Mouse (Mus musculus) urinary bladder, adult 2 months (tissue): ENCODE data around the gene Fam83e. TPM values are rescaled to one million over a fixed set of nuclear protein-coding genes. Genes with fewer than 3 reads are reported as not detected.
A peak's percentile ranks its signal among the peaks of the same experiment; 100 is the strongest.

Source experiments
- DNase-seq: peaks from one replicate; pipeline ENCODE4 v3.0.0; 2022; ENCODE audit warnings: low spot score
- polyA plus RNA-seq: library from polyadenylated mRNA; depleted of rRNA; stranded (reverse); fragments of >200 nt; gene quantifications from 2 replicates; pipeline ENCODE4 v1.2.3, GENCODE M21; 2012; rRNA removed

Fam83e gene
- polyA plus RNA-seq, 1 experiment, result 1.3 TPM

GRCm38 (mm10) chr7:45739820-45740219 is 18.8 kb downstream of the Fam83e start:
- no peak for DNase-seq

DNA sequence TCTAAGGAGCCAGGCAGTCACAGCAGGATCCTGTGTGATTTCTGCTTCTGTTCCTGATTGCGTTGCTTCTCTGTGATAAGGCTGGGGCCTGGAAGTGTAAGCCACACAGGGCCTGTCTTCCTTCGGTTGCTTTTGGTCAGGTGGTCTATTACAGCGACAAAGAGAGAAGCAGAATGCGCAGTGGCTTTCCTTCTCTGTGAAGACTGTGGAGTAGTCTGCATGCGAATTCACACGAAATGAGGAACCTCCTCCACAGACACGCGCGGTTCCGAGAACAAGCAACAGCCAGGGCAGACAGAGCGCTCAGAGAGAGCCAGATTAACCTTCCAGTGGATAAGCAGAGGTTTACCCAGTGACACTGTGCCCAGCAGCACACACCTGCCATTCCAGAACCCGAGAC is 20.3 kb downstream of the Fam83e start:
- DNase-seq, result no peak

DNA sequence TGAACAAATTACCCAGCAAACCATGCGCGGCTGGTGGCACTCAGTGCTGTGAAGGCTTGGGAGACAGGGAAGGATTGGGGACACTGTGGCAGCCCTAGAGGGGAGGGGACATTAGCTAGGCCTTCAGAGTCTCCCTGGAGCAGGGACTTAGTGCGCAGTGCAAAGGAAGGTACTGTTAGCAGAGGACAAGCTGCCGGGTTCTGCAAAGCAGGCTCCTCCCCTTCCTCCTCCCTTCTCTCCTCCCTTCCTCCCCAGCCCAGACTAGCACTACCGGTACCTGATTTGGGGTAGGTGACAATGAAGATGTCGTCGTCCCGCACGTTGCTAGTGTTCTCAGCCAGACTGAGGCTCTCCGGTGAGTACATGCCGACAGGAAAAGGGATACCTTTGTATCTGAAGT is 20.8 kb downstream of the Fam83e start:
- DNase-seq, result no peak

GRCm38 (mm10) chr7:45742338-45742737 is 21.3 kb downstream of the Fam83e start:
- DNase-seq, result no peak

GRCm38 (mm10) chr7:45744387-45744786 is 23.4 kb downstream of the Fam83e start:
- no peak for DNase-seq

DNA sequence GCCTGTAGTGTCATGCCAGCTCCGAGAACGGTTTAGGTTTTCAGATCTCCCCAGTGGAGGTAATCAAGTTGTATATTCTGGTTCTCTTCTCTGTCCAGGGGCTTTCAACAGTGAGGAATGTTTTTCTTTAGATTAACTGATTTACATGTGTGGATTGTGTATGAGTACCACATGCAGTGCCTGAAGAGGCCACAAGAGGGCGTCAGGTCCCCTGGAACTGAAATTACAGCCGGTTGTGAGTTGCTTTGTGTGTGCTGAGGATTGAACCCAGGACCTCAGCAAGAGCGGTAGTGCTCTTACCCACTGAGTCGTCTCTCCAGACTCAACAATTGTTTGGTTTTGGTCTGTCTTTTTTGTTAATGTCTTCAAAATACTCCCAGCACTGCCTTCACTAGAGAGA is 25.5 kb downstream of the Fam83e start:
- DNase-seq, result no peak

DNA sequence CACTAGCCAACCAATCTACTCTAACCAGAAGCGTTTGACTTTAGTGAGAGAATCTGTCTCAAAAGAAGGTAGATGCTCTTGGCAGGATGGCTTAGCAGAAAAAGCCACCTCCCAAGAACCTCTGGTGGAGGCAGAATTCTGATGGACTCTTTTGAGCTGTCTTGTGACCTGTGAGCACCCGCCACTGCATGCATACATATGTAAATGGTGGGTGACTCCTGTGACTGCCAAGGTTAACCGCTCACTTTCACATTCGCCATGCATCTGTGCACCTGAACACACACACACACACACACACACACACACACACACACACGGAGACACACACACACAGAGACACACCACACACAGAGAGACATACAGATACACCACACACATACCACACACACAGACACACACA is 26.4 kb downstream of the Fam83e start:
- no peak for DNase-seq

DNA sequence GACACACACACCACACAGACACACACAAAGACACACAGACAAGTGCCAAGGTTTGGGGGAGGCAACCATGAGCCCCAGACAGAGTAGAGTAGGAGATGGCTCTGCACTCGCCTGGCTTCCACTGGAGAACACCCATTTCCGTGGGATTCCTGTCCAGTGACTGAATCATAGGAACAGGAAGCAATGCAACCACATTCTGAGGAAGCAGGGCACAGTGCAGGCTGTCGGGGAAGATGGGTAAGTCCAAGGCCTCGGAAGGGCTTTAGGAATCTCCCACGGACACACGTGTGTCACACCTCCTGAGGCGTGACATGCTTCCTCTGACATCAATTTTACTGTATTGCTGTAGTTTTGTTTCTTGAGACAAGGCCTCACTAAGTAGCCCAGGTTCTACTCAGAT is 27.1 kb downstream of the Fam83e start:
- no peak for DNase-seq

DNA sequence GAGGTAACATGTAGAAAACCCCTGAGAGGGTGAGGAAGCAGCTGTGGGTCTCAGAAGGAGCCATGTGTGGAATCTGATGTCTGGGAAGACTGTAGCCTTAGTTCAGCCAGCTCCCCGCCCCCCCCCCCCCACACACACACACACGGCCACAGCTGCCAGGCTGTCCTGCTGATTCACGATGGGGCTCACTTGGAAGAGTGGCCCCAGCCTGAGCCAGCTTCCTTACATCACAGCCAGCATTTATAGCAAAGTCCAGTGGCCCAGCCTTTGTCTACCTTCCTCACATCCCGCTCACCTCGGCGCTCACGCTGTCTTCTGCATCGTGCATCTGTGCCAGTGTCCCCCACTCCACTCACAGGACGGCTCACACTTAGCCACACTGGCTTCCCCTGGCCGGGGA is 28.4 kb downstream of the Fam83e start:
- DNase-seq, result no peak

DNA sequence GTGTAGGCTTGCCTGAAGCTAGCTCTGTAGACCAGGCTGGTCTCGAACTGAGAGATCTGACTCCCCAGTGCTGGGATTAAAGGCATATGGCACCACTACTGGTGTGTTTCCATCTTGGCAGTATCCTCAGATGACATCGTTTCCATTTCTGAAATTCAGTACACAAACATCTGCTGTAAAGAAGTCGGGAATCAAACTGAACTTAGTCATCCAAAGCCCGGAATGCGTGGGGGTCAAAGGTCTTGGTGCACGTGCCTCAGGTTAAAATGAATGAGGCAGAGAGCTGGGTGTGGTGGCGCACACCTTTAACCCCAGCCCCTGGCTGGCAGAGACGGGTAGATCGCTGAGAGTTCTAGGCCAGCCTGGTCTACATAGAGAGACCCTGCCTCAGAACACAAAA is 29.1 kb downstream of the Fam83e start:
- no peak for DNase-seq

GRCm38 (mm10) chr7:45755703-45756102 is 34.7 kb downstream of the Fam83e start:
- no peak for DNase-seq

DNA sequence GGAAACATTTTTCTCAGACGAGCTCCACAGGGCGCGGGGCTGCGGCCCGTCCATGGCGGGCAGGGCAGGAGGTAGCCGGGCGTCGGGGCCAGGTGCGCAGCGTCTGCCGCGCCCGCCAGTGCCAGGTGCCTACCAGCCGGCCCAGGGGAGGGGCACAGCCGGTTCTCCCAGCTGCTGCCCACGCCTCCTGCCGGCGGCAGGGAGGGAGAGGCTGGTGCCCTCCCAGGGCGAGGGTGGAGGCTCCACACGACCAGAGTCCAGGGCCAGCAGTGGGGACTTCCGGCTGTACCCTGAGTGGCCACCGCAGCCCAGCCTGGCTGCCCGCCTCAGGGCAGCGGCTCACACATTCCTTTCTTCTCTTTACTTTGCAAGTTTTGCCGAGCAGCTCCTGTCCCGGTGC is 38.4 kb downstream of the Fam83e start:
- DNase-seq, result peak; percentile 48

GRCm38 (mm10) chr7:45760151-45760550 is 39.1 kb downstream of the Fam83e start:
- DNase-seq, result no peak

GRCm38 (mm10) chr7:45765995-45766394 is 45.0 kb downstream of the Fam83e start:
- no peak for DNase-seq

GRCm38 (mm10) chr7:45766764-45767163 is 45.8 kb downstream of the Fam83e start:
- no peak for DNase-seq

GRCm38 (mm10) chr7:45767500-45767899 is 46.5 kb downstream of the Fam83e start:
- DNase-seq, result no peak

- DNase-seq, result no peak
These were observed 49.5 kb downstream of the Fam83e start for GRCm38 (mm10) chr7:45770427-45771082.

- DNase-seq, result no peak
These were observed 50.1 kb downstream of the Fam83e start for GRCm38 (mm10) chr7:45771101-45771500.

- no peak for DNase-seq
These were observed 54.2 kb downstream of the Fam83e start for GRCm38 (mm10) chr7:45775237-45775636.

Other genes with a start within 250 kb of the Fam83e start
- 0.43 and 0.56 TPM in 2 replicates for gene Tulp2, start 239.3 kb upstream of the Fam83e start, polyA plus RNA-seq
- gene Gm45808, start 234.4 kb upstream of the Fam83e start, polyA plus RNA-seq, result 0.29 and 0.31 TPM in 2 replicates
- 5.7 and 7.7 TPM in 2 replicates for gene Dhdh, start 232.4 kb upstream of the Fam83e start, polyA plus RNA-seq
- 225 and 264 TPM in 2 replicates for gene Nucb1, start 210.8 kb upstream of the Fam83e start, polyA plus RNA-seq
- gene Ppp1r15a, start 194.9 kb upstream of the Fam83e start, polyA plus RNA-seq, result 27.8 and 30.5 TPM in 2 replicates
- gene Plekha4, start 194.9 kb upstream of the Fam83e start, polyA plus RNA-seq, result 11.7 and 14.3 TPM in 2 replicates
- gene Hsd17b14, start 166.3 kb upstream of the Fam83e start, polyA plus RNA-seq, result 23.3 and 24.5 TPM in 2 replicates
- gene Bcat2, start 151.1 kb upstream of the Fam83e start, polyA plus RNA-seq, result 48.1 and 58.5 TPM in 2 replicates
- not detected in 2 replicates for gene Fgf21, start 105.7 kb upstream of the Fam83e start, polyA plus RNA-seq
- 0.04 TPM in 1 of 2 replicates, not detected in the other for gene Fut1, start 103.9 kb upstream of the Fam83e start, polyA plus RNA-seq
- gene Izumo1, start 99.4 kb upstream of the Fam83e start, polyA plus RNA-seq, result 0.23 and 0.27 TPM in 2 replicates
- gene Rasip1, start 93.7 kb upstream of the Fam83e start, polyA plus RNA-seq, result 7.3 and 11.8 TPM in 2 replicates
- 8.4 and 11.3 TPM in 2 replicates for gene Mamstr, start 81.2 kb upstream of the Fam83e start, polyA plus RNA-seq
- gene Fut2, start 54.8 kb upstream of the Fam83e start, polyA plus RNA-seq, result 1.8 and 3.3 TPM in 2 replicates
- gene Ntn5, start 37.2 kb upstream of the Fam83e start, polyA plus RNA-seq, result 0.06 and 0.08 TPM in 2 replicates
- 0.09 and 0.14 TPM in 2 replicates for gene Sec1, start 26.8 kb upstream of the Fam83e start, polyA plus RNA-seq
- 25.0 and 29.8 TPM in 2 replicates for gene Car11, start 21.4 kb upstream of the Fam83e start, polyA plus RNA-seq
- 335 and 503 TPM in 2 replicates for gene Dbp, start 16.1 kb upstream of the Fam83e start, polyA plus RNA-seq
- gene Rpl18, start 5.8 kb upstream of the Fam83e start, polyA plus RNA-seq, result 594 and 906 TPM in 2 replicates
- gene Sphk2, start 3.2 kb upstream of the Fam83e start, polyA plus RNA-seq, result 22.1 and 25.6 TPM in 2 replicates
- not detected in 2 replicates for gene Spaca4, start 4.6 kb downstream of the Fam83e start, polyA plus RNA-seq
- 2.5 and 2.9 TPM in 2 replicates for gene Lmtk3, start 62.5 kb downstream of the Fam83e start, polyA plus RNA-seq
- gene Sult2b1, start 63.5 kb downstream of the Fam83e start, polyA plus RNA-seq, result 1.3 and 1.5 TPM in 2 replicates
- 61.5 and 68.7 TPM in 2 replicates for gene Cyth2, start 93.4 kb downstream of the Fam83e start, polyA plus RNA-seq
- 0.25 and 0.35 TPM in 2 replicates for gene Kcnj14, start 103.6 kb downstream of the Fam83e start, polyA plus RNA-seq
- 11.7 and 12.2 TPM in 2 replicates for gene Grwd1, start 109.7 kb downstream of the Fam83e start, polyA plus RNA-seq
- 221 and 243 TPM in 2 replicates for gene Kdelr1, start 151.6 kb downstream of the Fam83e start, polyA plus RNA-seq
- gene Grin2d, start 157.2 kb downstream of the Fam83e start, polyA plus RNA-seq, result 1.6 and 2.4 TPM in 2 replicates
- gene Syngr4, start 175.5 kb downstream of the Fam83e start, polyA plus RNA-seq, result 0.10 TPM in 1 of 2 replicates, not detected in the other
- 23.7 and 24.3 TPM in 2 replicates for gene Tmem143, start 175.7 kb downstream of the Fam83e start, polyA plus RNA-seq
- gene Emp3, start 200.2 kb downstream of the Fam83e start, polyA plus RNA-seq, result 213 and 219 TPM in 2 replicates
- gene Ccdc114, start 202.9 kb downstream of the Fam83e start, polyA plus RNA-seq, result 3.4 and 3.5 TPM in 2 replicates